Mouse (Mus musculus) CH12.LX (cell line): ENCODE measurements at regions not wholly inside any gene's neighbourhood (a gene's known extent, or its start where the extent isn't known, plus 50 kb on each side); places are given as distances from the start of the nearest gene placed in this dataset.

Experiments used
- DNase-seq: peaks from one replicate; pipeline ENCODE4 v3.0.0-alpha.2; 2013; ENCODE audit errors: extremely low read depth
- H3K27ac ChIP-seq: 2 replicates; pipeline ENCODE4 v1.5.1; 2012; ENCODE audit warnings: low read depth, mild to moderate bottlenecking, control low read depth, moderate library complexity; ENCODE audit not compliant: insufficient read depth
- H3K27me3 ChIP-seq: replicated peaks from 2 replicates; pipeline ENCODE3; 2012; ENCODE audit warnings: inconsistent platforms
- H3K36me3 ChIP-seq, 2 experiments: replicated peaks in 1 of 2; 2 replicates each; pipeline versions ENCODE3 to v1.6.1; 2012; ENCODE audit warnings: inconsistent platforms in 1 of 2, low read length in 1 of 2, mild to moderate bottlenecking in 1 of 2, mixed read lengths in 1 of 2, moderate library complexity in 1 of 2; ENCODE audit not compliant: control insufficient read depth in 1 of 2, insufficient read depth in 1 of 2
- H3K4me1 ChIP-seq, 2 experiments: 2 replicates each; pipeline ENCODE4 v1.6.1; 2012; ENCODE audit warnings: inconsistent platforms in 1 of 2, moderate library complexity in 1 of 2; ENCODE audit not compliant: insufficient read depth in 2 of 2, control insufficient read depth in 1 of 2
- H3K4me2 ChIP-seq: 2 replicates; pipeline ENCODE4 v1.6.1; 2012; ENCODE audit warnings: low read depth, mild to moderate bottlenecking, control low read depth; ENCODE audit not compliant: poor library complexity, insufficient read depth, severe bottlenecking
- H3K4me3 ChIP-seq, 3 experiments: fragments of 150-350 bp in 1 of 3; sonication (generic) in 1 of 3; replicated peaks in 1 of 3; 2 replicates each; pipeline versions ENCODE3 to v1.5.1; 2011 to 2012; ENCODE audit warnings: low read depth in 2 of 3, low read length in 2 of 3, mild to moderate bottlenecking in 2 of 3, moderate library complexity in 2 of 3, control low read depth in 1 of 3, improper control_type of control experiment in 1 of 3, inconsistent platforms in 1 of 3, mixed read lengths in 1 of 3; ENCODE audit not compliant: poor library complexity in 1 of 3
- H3K79me2 ChIP-seq: replicated peaks from 2 replicates; pipeline ENCODE4 v1.6.1; 2012; ENCODE audit warnings: mild to moderate bottlenecking, moderate library complexity; ENCODE audit not compliant: control insufficient read depth, poor library complexity, insufficient read depth, severe bottlenecking; ENCODE audit errors: extremely low read depth
- H3K9ac ChIP-seq: 2 replicates; pipeline ENCODE4 v1.6.1; 2012; ENCODE audit warnings: low read depth, mild to moderate bottlenecking, control low read depth, moderate library complexity; ENCODE audit not compliant: insufficient read depth
- H3K9me3 ChIP-seq: replicated peaks from 2 replicates; pipeline ENCODE3; 2012; ENCODE audit warnings: low read length, inconsistent platforms, mixed read lengths
- BHLHE40 ChIP-seq: IDR thresholded peaks from 2 replicates; pipeline ENCODE4 v1.6.1; 2011; ENCODE audit warnings: mild to moderate bottlenecking, low read depth, low read length, improper control_type of control experiment
- CHD1 ChIP-seq: IDR thresholded peaks from 2 replicates; pipeline ENCODE4 v1.6.1; 2012; ENCODE audit warnings: low read depth, low read length, improper control_type of control experiment, inconsistent platforms
- CTCF ChIP-seq, 2 experiments: IDR thresholded peaks in 1 of 2; conservative IDR thresholded peaks in 1 of 2; 2 replicates each; pipeline ENCODE4 v1.5.1; 2011 to 2012; ENCODE audit warnings: low read depth in 2 of 2, low read length in 2 of 2, improper control_type of control experiment in 1 of 2, inconsistent platforms in 1 of 2, mild to moderate bottlenecking in 1 of 2, moderate library complexity in 1 of 2
- E2F4 ChIP-seq: IDR thresholded peaks from 2 replicates; pipeline ENCODE4 v1.6.1; 2011; ENCODE audit warnings: low read depth, low read length, improper control_type of control experiment; ENCODE audit not compliant: insufficient replicate concordance
- ELF1 ChIP-seq: IDR thresholded peaks from 2 replicates; pipeline ENCODE4 v1.6.1; 2014; ENCODE audit warnings: low read depth, mild to moderate bottlenecking, inconsistent platforms, low read length, improper control_type of control experiment
- ETS1 ChIP-seq: conservative IDR thresholded peaks from 2 replicates; pipeline ENCODE4 v1.6.1; 2012; ENCODE audit warnings: low read depth, mild to moderate bottlenecking, inconsistent platforms, low read length, improper control_type of control experiment, moderate library complexity
- GABPA ChIP-seq: IDR thresholded peaks from 2 replicates; pipeline ENCODE4 v1.6.1; 2012; ENCODE audit warnings: low read depth, low read length, improper control_type of control experiment, inconsistent platforms; ENCODE audit not compliant: insufficient replicate concordance
- HCFC1 ChIP-seq: IDR thresholded peaks from 2 replicates; pipeline ENCODE4 v1.6.1; 2012; ENCODE audit warnings: low read depth, mild to moderate bottlenecking, inconsistent platforms, low read length, improper control_type of control experiment
- IRF4 ChIP-seq: IDR thresholded peaks from 2 replicates; pipeline ENCODE4 v1.6.1; 2014; ENCODE audit warnings: low read depth, mild to moderate bottlenecking, inconsistent platforms, low read length, improper control_type of control experiment
- JUN ChIP-seq: IDR thresholded peaks from 2 replicates; pipeline ENCODE4 v1.6.1; 2011; ENCODE audit warnings: low read depth, mild to moderate bottlenecking, low read length, improper control_type of control experiment, moderate library complexity; ENCODE audit not compliant: insufficient read depth
- JUND ChIP-seq: conservative IDR thresholded peaks from 2 replicates; pipeline ENCODE4 v1.6.1; 2011; ENCODE audit warnings: low read depth, low read length, improper control_type of control experiment
- KAT2A ChIP-seq: IDR thresholded peaks from 2 replicates; pipeline ENCODE4 v1.6.1; 2012; ENCODE audit warnings: low read length, improper control_type of control experiment, inconsistent platforms; ENCODE audit not compliant: insufficient replicate concordance
- MAFK ChIP-seq: IDR thresholded peaks from 2 replicates; pipeline ENCODE4 v1.6.1; 2011; ENCODE audit warnings: low read length, improper control_type of control experiment; ENCODE audit not compliant: insufficient replicate concordance
- MAX ChIP-seq: IDR thresholded peaks from 2 replicates; pipeline ENCODE4 v1.6.1; 2011; ENCODE audit warnings: low read length, improper control_type of control experiment
- MAZ ChIP-seq: IDR thresholded peaks from 2 replicates; pipeline ENCODE4 v1.6.1; 2012; ENCODE audit warnings: low read depth, mild to moderate bottlenecking, inconsistent platforms, low read length, improper control_type of control experiment, moderate library complexity
- MEF2A ChIP-seq: IDR thresholded peaks from 2 replicates; pipeline ENCODE4 v1.6.1; 2014; ENCODE audit warnings: low read depth, mild to moderate bottlenecking, inconsistent platforms, low read length, improper control_type of control experiment, borderline replicate concordance
- MXI1 ChIP-seq: IDR thresholded peaks from 2 replicates; pipeline ENCODE4 v1.6.1; 2011; ENCODE audit warnings: mild to moderate bottlenecking, low read depth, low read length, improper control_type of control experiment
- MYC ChIP-seq: IDR thresholded peaks from 2 replicates; pipeline ENCODE4 v1.6.1; 2011; ENCODE audit warnings: low read depth, mild to moderate bottlenecking, improper control_type of control experiment, low read length
- NELFE ChIP-seq: IDR thresholded peaks from 2 replicates; pipeline ENCODE4 v1.6.1; 2011; ENCODE audit warnings: low read depth, low read length, improper control_type of control experiment
- PAX5 ChIP-seq: IDR thresholded peaks from 2 replicates; pipeline ENCODE4 v1.6.1; 2012; ENCODE audit warnings: low read length, inconsistent platforms, mixed read lengths
- POLR2A ChIP-seq: IDR thresholded peaks from 2 replicates; pipeline ENCODE4 v1.6.1; 2011; ENCODE audit warnings: low read depth, mild to moderate bottlenecking, improper control_type of control experiment, low read length
- RAD21 ChIP-seq: IDR thresholded peaks from 2 replicates; pipeline ENCODE4 v1.6.1; 2011; ENCODE audit warnings: low read depth, mild to moderate bottlenecking, low read length, improper control_type of control experiment, moderate library complexity
- SIN3A ChIP-seq: IDR thresholded peaks from 2 replicates; pipeline ENCODE4 v1.6.1; 2012; ENCODE audit warnings: low read length, improper control_type of control experiment, inconsistent platforms
- SMC3 ChIP-seq: IDR thresholded peaks from 2 replicates; pipeline ENCODE4 v1.6.1; 2011; ENCODE audit warnings: low read depth, low read length, improper control_type of control experiment
- TBP ChIP-seq: conservative IDR thresholded peaks from 2 replicates; pipeline ENCODE4 v1.6.1; 2011; ENCODE audit warnings: low read depth, low read length, improper control_type of control experiment
- TCF12 ChIP-seq: IDR thresholded peaks from 2 replicates; pipeline ENCODE4 v1.6.1; 2014; ENCODE audit warnings: low read depth, mild to moderate bottlenecking, inconsistent platforms, low read length, improper control_type of control experiment
- UBTF ChIP-seq: IDR thresholded peaks from 2 replicates; pipeline ENCODE4 v1.6.1; 2012; ENCODE audit warnings: low read depth, mild to moderate bottlenecking, inconsistent platforms, low read length, improper control_type of control experiment, moderate library complexity
- USF1 ChIP-seq: IDR thresholded peaks from 2 replicates; pipeline ENCODE4 v1.6.1; 2014; ENCODE audit warnings: low read depth, mild to moderate bottlenecking, inconsistent platforms, low read length, improper control_type of control experiment
- USF2 ChIP-seq: conservative IDR thresholded peaks from 2 replicates; pipeline ENCODE4 v1.6.1; 2011; ENCODE audit warnings: low read depth, low read length, improper control_type of control experiment
- ZC3H11A ChIP-seq: IDR thresholded peaks from 2 replicates; pipeline ENCODE4 v1.6.1; 2012; ENCODE audit warnings: low read depth, mild to moderate bottlenecking, inconsistent platforms, low read length, improper control_type of control experiment
- ZMIZ1 ChIP-seq: IDR thresholded peaks from 2 replicates; pipeline ENCODE4 v1.6.1; 2012; ENCODE audit warnings: low read depth, mild to moderate bottlenecking, inconsistent platforms, low read length, improper control_type of control experiment
- dilution Hi-C: fragments of 300-500 bp; cut with MboI; formaldehyde crosslinking; loops from 2 replicates; pipeline ENCODE4 v1.14.3; 2020; ENCODE audit warnings: low sequenced_read_pairs; ENCODE audit not compliant: extremely low pct_unique_long_range_greater_than_20kb, extremely low pct_ligation_motif_present
- in situ Hi-C: fragments of 300-500 bp; cut with MboI; formaldehyde crosslinking; loops from 3 replicates; pipeline ENCODE4 v1.14.3; 2019; ENCODE audit warnings: low sequenced_read_pairs, low pct_ligation_motif_present, low pct_unique_long_range_greater_than_20kb, mixed read lengths

DNA sequence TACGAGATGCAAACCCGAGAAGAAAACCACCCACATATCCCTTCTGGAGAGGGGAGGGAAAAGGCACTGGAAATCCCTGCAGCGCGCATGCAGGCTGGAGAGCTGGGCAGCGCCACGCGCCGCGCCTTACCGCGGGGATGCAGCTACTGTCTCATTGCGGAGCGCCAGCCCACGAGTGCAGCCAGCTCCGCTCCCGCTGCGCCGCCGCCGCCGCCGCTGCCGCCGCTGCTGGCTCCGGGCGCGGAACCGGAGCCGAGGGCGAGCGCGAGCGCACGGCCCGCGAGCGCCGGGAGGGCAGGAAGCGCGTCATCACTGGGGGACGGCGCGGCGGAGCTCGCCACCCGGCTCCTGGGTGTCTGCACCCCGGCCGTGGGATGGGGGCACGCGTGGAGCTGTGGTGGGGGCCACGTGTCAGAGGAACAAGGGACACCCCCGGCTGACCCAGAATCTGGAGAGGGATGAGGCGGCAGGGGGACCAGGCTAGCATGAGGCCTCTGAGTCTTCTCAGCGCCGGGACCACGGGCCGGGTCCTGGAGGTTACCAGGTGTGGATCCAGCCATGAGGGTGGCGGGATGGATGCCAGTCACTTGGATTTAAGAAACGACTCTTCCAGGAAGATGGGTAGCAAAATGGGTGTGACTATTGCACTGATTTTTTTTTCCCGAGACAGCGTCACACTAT lies 74.4 kb upstream of the Tln2 start:
- Histone ChIP-seq H3K36me3 (no peaks in the 10 kb centered on the region), H3K4me3 (peak overlapping the region; percentile 63 to 87 (median 70)), H3K4me2 (peak overlapping the region; percentile 52; the same call in 1 of the 2 replicates), H3K4me1 (peaks cover 2 to 15% of the 10 kb centered on the region in 2 experiments; a peak in 3 of 4 replicates), H3K27ac (no peak overlapping the region), H3K9me3 (peaks cover 3% of the 10 kb centered on the region), H3K9ac (peak overlapping the region; percentile 77), H3K27me3 (no peaks in the 10 kb centered on the region), H3K79me2 (0 out of 2 replicates have a peak, but pooled peaks cover 1% of the 10 kb centered on the region)
- in situ Hi-C loops (loop anchor here (25.0 kb wide), 1 partner anchor 172 kb away; no protein-coding TSS in a partner anchor), dilution Hi-C loops (no loop called here)
- DNase-seq: peak; percentile 37
- TF ChIP-seq JUN: no peak
- 0 out of 2 replicates have a peak, but pooled peaks have one; percentile 35 for TF ChIP-seq MYC
- TF ChIP-seq MXI1: peak; percentile 50; the same call in 1 of the 2 replicates
- no peak for TF ChIP-seq RAD21
- no peak for TF ChIP-seq MAZ
- TF ChIP-seq USF1: no peak
- TF ChIP-seq IRF4: no peak
- no peak for TF ChIP-seq USF2
- TF ChIP-seq ELF1: no peak
- TF ChIP-seq KAT2A: 0 out of 2 replicates have a peak, but pooled peaks have one; percentile 49
- TF ChIP-seq PAX5: no peak
- no peak for TF ChIP-seq MEF2A
- no peak for TF ChIP-seq SMC3
- peak; percentile 70 for TF ChIP-seq HCFC1
- TF ChIP-seq ZC3H11A: no peak
- TF ChIP-seq JUND: no peak
- no peak for TF ChIP-seq TBP
- no peak for TF ChIP-seq MAFK
- TF ChIP-seq SIN3A: peak; percentile 70
- no peak for TF ChIP-seq ETS1
- peak; percentile 60; the same call in 1 of the 2 replicates for TF ChIP-seq NELFE
- TF ChIP-seq CTCF (conservative IDR thresholded peaks at IDR 0.05 in 1 of 2, IDR thresholded peaks at IDR 0.05 in 1 of 2; ENCODE audit: low read depth in 2 of 2, low read length in 2 of 2): no peak
- peak; percentile 71; the same call in 1 of the 2 replicates for TF ChIP-seq MAX
- TF ChIP-seq BHLHE40: no peak
- 0 out of 2 replicates have a peak, but pooled peaks have one; percentile 19 for TF ChIP-seq ZMIZ1
- TF ChIP-seq CHD1: no peak
- no peak for TF ChIP-seq GABPA
- peak; percentile 77 for TF ChIP-seq POLR2A
- no peak for TF ChIP-seq UBTF
- TF ChIP-seq TCF12: peak; percentile 45; the same call in 1 of the 2 replicates
- TF ChIP-seq E2F4: no peak
